Mouse (Mus musculus): ENCODE measurements at regions not wholly inside any gene's neighbourhood (a gene's known extent, or its start where the extent isn't known, plus 50 kb on each side); places are given as distances from the start of the nearest gene placed in this dataset.

GRCm38 (mm10) chr15:50246418-50247186 is 3638.1 kb upstream of the Gm7489 start:
- no peaks in the 10 kb centered on the region for H3K4me1 ChIP-seq (ENCODE audit: insufficient read depth, low read length)

GRCm38 (mm10) chr15:50260057-50260456 is 3624.6 kb upstream of the Gm7489 start:
- Histone ChIP-seq H3K4me1 (ENCODE audit: insufficient read depth, low read length) (no peaks in the 10 kb centered on the region), H3K36me3 (ENCODE audit: insufficient read depth, low read length) (no peaks in the 10 kb centered on the region), H3K4me3 (ENCODE audit: low read depth, low read length) (no peak overlapping the region), H3K9me3 (ENCODE audit: low read length) (no peaks in the 10 kb centered on the region), H3K4me2 (ENCODE audit: low read depth, low read length, poor library complexity, severe bottlenecking) (no peak overlapping the region), H3K9ac (replicated peaks; ENCODE audit: low read length, poor library complexity, severe bottlenecking) (no peak overlapping the region), H3K27me3 (ENCODE audit: insufficient read depth, low read length) (no peaks in the 10 kb centered on the region), H3K27ac (ENCODE audit: low read depth, low read length) (no peak overlapping the region)
- DNase-seq (ENCODE audit: low spot score) = no peak
- ATAC-seq (ENCODE audit: low FRiP score) = no peak
- no peak for TF ChIP-seq CTCF (IDR thresholded peaks at IDR 0.05)
- 87% methylated on average over 2 of the region's 2 CpGs for WGBS

More at GRCm38 (mm10) chr15:50246418-50247186, 3638.1 kb upstream of the Gm7489 start:
- DNase-seq (ENCODE audit: low spot score) (no peak), ATAC-seq (ENCODE audit: low FRiP score) (no peak)
- H3K9me3 ChIP-seq (ENCODE audit: low read length) = no peaks in the 10 kb centered on the region
- WGBS = 85% methylated on average over 15 of the region's 15 CpGs
- no peak overlapping the region for H3K9ac ChIP-seq (replicated peaks; ENCODE audit: low read length, poor library complexity, severe bottlenecking)
- H3K27ac ChIP-seq (ENCODE audit: low read depth, low read length) = no peak overlapping the region
- H3K4me2 ChIP-seq (ENCODE audit: low read depth, low read length, poor library complexity, severe bottlenecking) = no peak overlapping the region
- TF ChIP-seq CTCF (IDR thresholded peaks at IDR 0.05) = no peak
- no peaks in the 10 kb centered on the region for H3K27me3 ChIP-seq (ENCODE audit: insufficient read depth, low read length)
- H3K36me3 ChIP-seq (ENCODE audit: insufficient read depth, low read length) = no peaks in the 10 kb centered on the region
- no peak overlapping the region for H3K4me3 ChIP-seq (ENCODE audit: low read depth, low read length)

- Histone ChIP-seq H3K27me3 (ENCODE audit: insufficient read depth, low read length) (no peaks in the 10 kb centered on the region), H3K4me3 (ENCODE audit: low read depth, low read length) (no peak overlapping the region), H3K27ac (ENCODE audit: low read depth, low read length) (no peak overlapping the region), H3K4me2 (ENCODE audit: low read depth, low read length, poor library complexity, severe bottlenecking) (no peak overlapping the region), H3K4me1 (ENCODE audit: insufficient read depth, low read length) (no peaks in the 10 kb centered on the region), H3K9me3 (ENCODE audit: low read length) (no peaks in the 10 kb centered on the region), H3K36me3 (ENCODE audit: insufficient read depth, low read length) (no peaks in the 10 kb centered on the region), H3K9ac (replicated peaks; ENCODE audit: low read length, poor library complexity, severe bottlenecking) (no peak overlapping the region)
- 70% methylated on average over 8 of the region's 8 CpGs for WGBS
- peak; percentile 23; the same call in 1 of the 2 replicates for ATAC-seq (ENCODE audit: low FRiP score)
- DNase-seq (ENCODE audit: low spot score) = peak; percentile 88
- peak; percentile 94 for TF ChIP-seq CTCF (IDR thresholded peaks at IDR 0.05)
Observed at GRCm38 (mm10) chr15:50261245-50261872, 3623.3 kb upstream of the Gm7489 start.

GRCm38 (mm10) chr15:50267542-50267941 is 3617.2 kb upstream of the Gm7489 start:
- DNase-seq (ENCODE audit: low spot score) = no peak
- no peak for TF ChIP-seq CTCF (IDR thresholded peaks at IDR 0.05)
- Histone ChIP-seq H3K9ac (replicated peaks; ENCODE audit: low read length, poor library complexity, severe bottlenecking) (no peak overlapping the region), H3K4me3 (ENCODE audit: low read depth, low read length) (no peak overlapping the region), H3K9me3 (ENCODE audit: low read length) (no peaks in the 10 kb centered on the region), H3K27ac (ENCODE audit: low read depth, low read length) (no peak overlapping the region), H3K4me2 (ENCODE audit: low read depth, low read length, poor library complexity, severe bottlenecking) (no peak overlapping the region), H3K27me3 (ENCODE audit: insufficient read depth, low read length) (no peaks in the 10 kb centered on the region), H3K36me3 (ENCODE audit: insufficient read depth, low read length) (no peaks in the 10 kb centered on the region), H3K4me1 (ENCODE audit: insufficient read depth, low read length) (no peaks in the 10 kb centered on the region)
- WGBS = 63% methylated on average over 1 of the region's 1 CpGs
- ATAC-seq (ENCODE audit: low FRiP score) = no peak

GRCm38 (mm10) chr15:50271646-50272045 is 3613.1 kb upstream of the Gm7489 start:
- Histone ChIP-seq H3K4me1 (ENCODE audit: insufficient read depth, low read length) (no peaks in the 10 kb centered on the region), H3K27ac (ENCODE audit: low read depth, low read length) (no peak overlapping the region), H3K9ac (replicated peaks; ENCODE audit: low read length, poor library complexity, severe bottlenecking) (no peak overlapping the region), H3K27me3 (ENCODE audit: insufficient read depth, low read length) (no peaks in the 10 kb centered on the region), H3K36me3 (ENCODE audit: insufficient read depth, low read length) (no peaks in the 10 kb centered on the region), H3K4me3 (ENCODE audit: low read depth, low read length) (no peak overlapping the region), H3K9me3 (ENCODE audit: low read length) (no peaks in the 10 kb centered on the region), H3K4me2 (ENCODE audit: low read depth, low read length, poor library complexity, severe bottlenecking) (no peak overlapping the region)
- DNase-seq (ENCODE audit: low spot score) (no peak), ATAC-seq (ENCODE audit: low FRiP score) (no peak)
- TF ChIP-seq CTCF (IDR thresholded peaks at IDR 0.05) = no peak

GRCm38 (mm10) chr15:50282576-50282975 is 3602.1 kb upstream of the Gm7489 start:
- no peak for ATAC-seq (ENCODE audit: low FRiP score)
- 87% methylated on average over 2 of the region's 2 CpGs for WGBS

More at GRCm38 (mm10) chr15:50282576-50282975, 3602.1 kb upstream of the Gm7489 start:
- H3K27me3 ChIP-seq (ENCODE audit: insufficient read depth, low read length) = no peaks in the 10 kb centered on the region
- H3K4me2 ChIP-seq (ENCODE audit: low read depth, low read length, poor library complexity, severe bottlenecking) = no peak overlapping the region
- TF ChIP-seq CTCF (IDR thresholded peaks at IDR 0.05) = no peak
- no peaks in the 10 kb centered on the region for H3K9me3 ChIP-seq (ENCODE audit: low read length)
- H3K27ac ChIP-seq (ENCODE audit: low read depth, low read length) = no peak overlapping the region
- H3K4me3 ChIP-seq (ENCODE audit: low read depth, low read length) = no peak overlapping the region
- no peak overlapping the region for H3K9ac ChIP-seq (replicated peaks; ENCODE audit: low read length, poor library complexity, severe bottlenecking)
- no peak for DNase-seq (ENCODE audit: low spot score)
- no peaks in the 10 kb centered on the region for H3K36me3 ChIP-seq (ENCODE audit: insufficient read depth, low read length)
- no peaks in the 10 kb centered on the region for H3K4me1 ChIP-seq (ENCODE audit: insufficient read depth, low read length)

All from midbrain, postnatal 0 days (tissue).